Mouse (Mus musculus): ENCODE measurements at regions not wholly inside any gene's neighbourhood (a gene's known extent, or its start where the extent isn't known, plus 50 kb on each side); places are given as distances from the start of the nearest gene placed in this dataset.

- TF ChIP-seq MAFK (IDR thresholded peaks at IDR 0.05; ENCODE audit: insufficient read depth, low read depth, low read length) (no peak), ZC3H11A (IDR thresholded peaks at IDR 0.05; ENCODE audit: borderline replicate concordance, low read depth, low read length) (no peak)
Measured at GRCm38 (mm10) chr17:4785281-4785839, 208.8 kb upstream of the Arid1b start.

Measured in ES-E14 (cell line).